Mouse (Mus musculus): ENCODE data around the gene Eefsec.

DNA sequence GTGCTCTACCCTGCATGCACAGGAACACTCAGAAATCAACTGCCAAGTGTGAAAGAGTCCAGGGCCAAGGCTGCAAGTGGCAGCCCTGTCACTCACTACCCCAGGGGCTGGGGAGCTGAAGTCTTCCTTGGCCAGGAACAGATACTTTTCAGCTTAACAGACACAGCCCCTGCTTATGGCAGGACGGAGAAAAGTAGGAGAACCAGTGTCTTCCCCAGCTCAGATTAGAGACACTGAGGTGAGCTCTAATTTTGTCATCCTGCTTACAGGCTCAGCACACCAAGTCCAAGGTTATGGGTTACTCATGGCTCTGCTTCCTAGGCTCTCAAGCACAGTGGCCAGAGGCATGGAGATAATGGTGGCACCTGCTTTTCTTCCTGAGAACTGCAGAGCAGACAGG, 126.6 kb downstream of the Eefsec start:
- TF ChIP-seq CTCF (IDR thresholded peaks at IDR 0.05; ENCODE audit: insufficient read depth, low read depth, low read length) (no peak), POLR2A (IDR thresholded peaks at IDR 0.05; ENCODE audit: insufficient read depth, low read depth, low read length) (no peak)
